Mouse (Mus musculus) embryonic facial prominence, embryonic 12.5 days (tissue): ENCODE results near the gene Dzip3. TPM values are rescaled to one million over a fixed set of nuclear protein-coding genes. Genes with fewer than 3 reads are reported as not detected.

ENCODE experiments used
- ATAC-seq: fragments of 200-750 bp; cut with Nextera tagmentation; 2 replicates; pipeline ENCODE4 v1.8.0; 2017; ENCODE audit not compliant: insufficient number of reproducible peaks, insufficient read depth, low FRiP score, low TSS enrichment
- H3K27ac ChIP-seq: fragments of 300-500 bp; sonication (generic); 2 replicates; pipeline ENCODE4 v1.5.1; 2016; ENCODE audit warnings: mild to moderate bottlenecking
- H3K27me3 ChIP-seq: fragments of 300-500 bp; sonication (generic); 2 replicates; pipeline ENCODE4 v1.6.1; 2016; ENCODE audit warnings: mild to moderate bottlenecking, moderate library complexity
- H3K36me3 ChIP-seq: fragments of 300-500 bp; sonication (generic); 2 replicates; pipeline ENCODE4 v1.6.1; 2016; ENCODE audit warnings: mild to moderate bottlenecking
- H3K4me1 ChIP-seq: fragments of 300-500 bp; sonication (generic); 2 replicates; pipeline ENCODE4 v1.6.1; 2016
- H3K4me2 ChIP-seq: fragments of 300-500 bp; sonication (generic); replicated peaks from 2 replicates; pipeline ENCODE4 v1.6.1; 2016; ENCODE audit warnings: mild to moderate bottlenecking, moderate library complexity
- H3K4me3 ChIP-seq: fragments of 300-500 bp; sonication (generic); 2 replicates; pipeline ENCODE4 v1.5.1; 2016; ENCODE audit warnings: mild to moderate bottlenecking
- H3K9ac ChIP-seq: fragments of 300-500 bp; sonication (generic); 2 replicates; pipeline ENCODE4 v1.6.1; 2016; ENCODE audit warnings: mild to moderate bottlenecking, moderate library complexity
- H3K9me3 ChIP-seq: fragments of 300-500 bp; sonication (generic); 2 replicates; pipeline ENCODE4 v1.6.1; 2016; ENCODE audit warnings: mild to moderate bottlenecking, moderate library complexity
- WGBS: fragments of 180-500 bp; shearing (Covaris S2); methylation state at CpG from one replicate; pipeline ENCODE4 v1.1.7; 2016; 5-methylcytosine and 5-hydroxymethylcytosine counted together
- polyA plus RNA-seq: library from polyadenylated mRNA; unstranded; fragments of >200 nt; fragmentation: Nextera tagmentation; extraction: Ambion mirVana; gene quantifications from 2 replicates; pipeline ENCODE4 v1.2.1, GENCODE M21; 2016

The Dzip3 gene
- 40.6 and 44.5 TPM in 2 replicates for polyA plus RNA-seq

- Histone ChIP-seq H3K9ac (peak within 1 kb of the TSS; percentile 97), H3K36me3 (no peaks in the 10 kb centered on the region), H3K27me3 (no peaks in the 10 kb centered on the region), H3K9me3 (no peaks in the 10 kb centered on the region), H3K4me3 (peak within 1 kb of the TSS; percentile 92), H3K27ac (peak within 1 kb of the TSS; percentile 95), H3K4me2 (peak within 1 kb of the TSS; percentile 71), H3K4me1 (peaks cover 15% of the 10 kb centered on the region)
- under 1% methylated on average over 74 of the region's 74 CpGs for WGBS
- peak; percentile 98 for ATAC-seq
These were observed at the start of gene Dzip3, which contains the start of gene Cip2a for GRCm38 (mm10) chr16:48993559-48994342. Gene Dzip3 (minus strand): TSS chr16:48994165. Gene Cip2a (plus strand): TSS chr16:48994185.

GRCm38 (mm10) chr16:49040554-49041221 is 46.7 kb upstream of the Dzip3 start:
- WGBS: 83% methylated on average over 3 of the region's 3 CpGs
- no peak overlapping the region for H3K27ac ChIP-seq
- H3K4me3 ChIP-seq: no peak overlapping the region
- no peak overlapping the region for H3K4me2 ChIP-seq
- H3K27me3 ChIP-seq: no peaks in the 10 kb centered on the region
- no peaks in the 10 kb centered on the region for H3K36me3 ChIP-seq
- no peaks in the 10 kb centered on the region for H3K9me3 ChIP-seq
- ATAC-seq: no peak
- no peak overlapping the region for H3K9ac ChIP-seq
- H3K4me1 ChIP-seq: no peaks in the 10 kb centered on the region

- Histone ChIP-seq H3K4me3 (no peak overlapping the region), H3K9me3 (no peaks in the 10 kb centered on the region), H3K36me3 (no peaks in the 10 kb centered on the region), H3K4me1 (no peaks in the 10 kb centered on the region), H3K27me3 (no peaks in the 10 kb centered on the region), H3K4me2 (no peak overlapping the region), H3K27ac (no peak overlapping the region), H3K9ac (no peak overlapping the region)
- 80% methylated on average over 4 of the region's 4 CpGs for WGBS
- no peak for ATAC-seq
These were observed 43.8 kb upstream of the Dzip3 start for GRCm38 (mm10) chr16:49037771-49038170.

- H3K36me3 ChIP-seq: no peaks in the 10 kb centered on the region
- no peak overlapping the region for H3K4me3 ChIP-seq
- H3K9ac ChIP-seq: no peak overlapping the region
- no peak for ATAC-seq
- H3K9me3 ChIP-seq: no peaks in the 10 kb centered on the region
- no peaks in the 10 kb centered on the region for H3K4me1 ChIP-seq
- H3K27me3 ChIP-seq: no peaks in the 10 kb centered on the region
- no peak overlapping the region for H3K4me2 ChIP-seq
- no peak overlapping the region for H3K27ac ChIP-seq
- 77% methylated on average over 4 of the region's 4 CpGs for WGBS
These were observed 41.9 kb upstream of the Dzip3 start for GRCm38 (mm10) chr16:49035852-49036251.

GRCm38 (mm10) chr16:49016620-49017332 is 22.8 kb upstream of the Dzip3 start:
- 84% methylated on average over 5 of the region's 5 CpGs for WGBS
- Histone ChIP-seq H3K4me2 (no peak overlapping the region), H3K9ac (no peak overlapping the region), H3K9me3 (no peaks in the 10 kb centered on the region), H3K4me1 (no peaks in the 10 kb centered on the region), H3K27me3 (no peaks in the 10 kb centered on the region), H3K4me3 (no peak overlapping the region), H3K36me3 (peaks cover 18% of the 10 kb centered on the region), H3K27ac (no peak overlapping the region)
- no peak for ATAC-seq

GRCm38 (mm10) chr16:49004151-49004550 is 10.2 kb upstream of the Dzip3 start:
- Histone ChIP-seq H3K9me3 (no peaks in the 10 kb centered on the region), H3K27ac (no peak overlapping the region), H3K4me2 (no peak overlapping the region), H3K9ac (no peak overlapping the region), H3K27me3 (no peaks in the 10 kb centered on the region), H3K36me3 (peaks cover 26% of the 10 kb centered on the region), H3K4me1 (no peaks in the 10 kb centered on the region), H3K4me3 (no peak overlapping the region)
- no peak for ATAC-seq
- WGBS: 92% methylated on average over 5 of the region's 5 CpGs

GRCm38 (mm10) chr16:48994343-48994693 is 353 bp upstream of the Dzip3 start:
- Histone ChIP-seq H3K27ac (peak overlapping the region; percentile 95), H3K27me3 (no peaks in the 10 kb centered on the region), H3K36me3 (peaks cover under 1% of the 10 kb centered on the region; the same call in 1 of the 2 replicates), H3K9me3 (no peaks in the 10 kb centered on the region), H3K4me2 (peak overlapping the region; percentile 71), H3K9ac (peak overlapping the region; percentile 97), H3K4me1 (peaks cover 15% of the 10 kb centered on the region), H3K4me3 (peak overlapping the region; percentile 92)
- under 1% methylated on average over 18 of the region's 18 CpGs for WGBS
- peak; percentile 38 for ATAC-seq

GRCm38 (mm10) chr16:48993231-48993558 is 770 bp downstream of the Dzip3 start:
- Histone ChIP-seq H3K9me3 (no peaks in the 10 kb centered on the region), H3K27me3 (no peaks in the 10 kb centered on the region), H3K4me3 (peak overlapping the region; percentile 92), H3K36me3 (no peaks in the 10 kb centered on the region), H3K27ac (peak overlapping the region; percentile 95), H3K9ac (peak overlapping the region; percentile 97), H3K4me1 (peaks cover 15% of the 10 kb centered on the region), H3K4me2 (peak overlapping the region; percentile 71)
- WGBS: 2% methylated on average over 9 of the region's 9 CpGs
- ATAC-seq: no peak

GRCm38 (mm10) chr16:48992437-48993230 is 1.3 kb downstream of the Dzip3 start:
- Histone ChIP-seq H3K36me3 (no peaks in the 10 kb centered on the region), H3K9me3 (no peaks in the 10 kb centered on the region), H3K4me1 (peaks cover 15% of the 10 kb centered on the region), H3K4me2 (peak overlapping the region; percentile 71), H3K4me3 (peak overlapping the region; percentile 92), H3K27ac (no peak overlapping the region), H3K9ac (peak overlapping the region; percentile 97; the same call in 1 of the 2 replicates), H3K27me3 (no peaks in the 10 kb centered on the region)
- 45% methylated on average over 10 of the region's 10 CpGs for WGBS
- no peak for ATAC-seq

- ATAC-seq: no peak
- no peak overlapping the region for H3K4me3 ChIP-seq
- H3K4me2 ChIP-seq: no peak overlapping the region
- no peaks in the 10 kb centered on the region for H3K27me3 ChIP-seq
- no peak overlapping the region for H3K27ac ChIP-seq
- peaks cover 7% of the 10 kb centered on the region for H3K4me1 ChIP-seq
- no peaks in the 10 kb centered on the region for H3K9me3 ChIP-seq
- no peak overlapping the region for H3K9ac ChIP-seq
- no peaks in the 10 kb centered on the region for H3K36me3 ChIP-seq
These were observed 4.3 kb downstream of the Dzip3 start for GRCm38 (mm10) chr16:48989700-48990099.

- H3K36me3 ChIP-seq: peaks cover 3% of the 10 kb centered on the region; the same call in 1 of the 2 replicates
- no peak overlapping the region for H3K4me3 ChIP-seq
- no peak overlapping the region for H3K4me2 ChIP-seq
- H3K27ac ChIP-seq: no peak overlapping the region
- 70% methylated on average over 5 of the region's 5 CpGs for WGBS
- no peaks in the 10 kb centered on the region for H3K9me3 ChIP-seq
- no peaks in the 10 kb centered on the region for H3K27me3 ChIP-seq
- no peak overlapping the region for H3K9ac ChIP-seq
- no peaks in the 10 kb centered on the region for H3K4me1 ChIP-seq
- no peak for ATAC-seq
These were observed 8.8 kb downstream of the Dzip3 start for GRCm38 (mm10) chr16:48985034-48985627.
